Mouse (Mus musculus) heart, adult 2 months (tissue): ENCODE measurements around the gene Tmem8b.

Experiments used
- CTCF ChIP-seq: fragments of 200-600 bp; IDR thresholded peaks from 2 replicates; pipeline ENCODE4 v1.8.1; 2022; ENCODE audit warnings: antibody characterized with exemption, mild to moderate bottlenecking, moderate library complexity
- POLR2A ChIP-seq: fragments of 200-500 bp; IDR thresholded peaks from 2 replicates; pipeline ENCODE4 v1.6.1; 2011; ENCODE audit warnings: mild to moderate bottlenecking, low read depth, low read length, control low read depth; ENCODE audit not compliant: insufficient read depth

DNA sequence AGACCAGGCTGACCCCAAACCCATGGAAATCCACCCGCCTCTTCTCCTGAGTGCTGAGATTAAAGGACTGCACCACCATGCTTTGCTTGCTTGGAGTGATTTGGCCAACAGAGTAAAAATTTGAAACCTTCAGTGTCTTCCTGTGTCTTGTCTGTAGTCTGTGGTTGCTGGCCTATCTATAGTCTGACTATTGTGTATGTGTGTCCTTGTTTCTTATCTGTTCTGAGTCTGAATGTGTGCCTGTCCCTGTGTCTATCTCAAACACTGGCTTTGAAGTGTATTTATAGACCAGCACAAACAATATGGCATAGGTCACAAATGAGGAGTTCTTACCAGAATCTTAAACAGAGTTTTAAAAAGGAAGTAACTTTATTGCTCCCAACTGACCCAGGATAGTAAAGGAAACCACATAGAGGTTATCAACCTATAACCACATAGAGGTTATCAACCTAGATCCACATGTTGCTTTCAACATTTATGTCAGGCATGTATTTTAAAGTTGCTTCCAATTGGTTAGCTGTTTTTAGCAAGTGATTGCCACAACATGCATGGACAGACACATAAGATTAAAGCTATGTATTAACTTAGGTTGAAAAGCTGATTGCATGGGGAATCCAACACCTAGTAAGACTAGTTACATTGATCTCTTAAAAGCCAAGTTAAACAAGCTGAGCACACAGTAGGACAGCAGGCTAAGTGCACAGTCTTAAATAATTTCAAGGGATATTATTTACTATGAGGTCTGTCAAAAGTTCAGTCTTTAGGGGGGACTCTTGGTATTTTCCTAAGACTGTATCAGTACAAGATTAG lies 25.9 kb downstream of the Tmem8b start:
- TF ChIP-seq CTCF (no peak), POLR2A (no peak)
